Mouse (Mus musculus) macrophage (primary cell): Measurements from ENCODE around the gene Srrm3. TPM values are rescaled to one million over a fixed set of nuclear protein-coding genes. Genes with fewer than 3 reads are reported as not detected.

ENCODE experiments used
- H3K27ac ChIP-seq: fragments of 350-480 bp; formaldehyde crosslinking; 2 replicates; pipeline ENCODE4 v1.9.0; 2021
- H3K36me3 ChIP-seq: fragments of 350-480 bp; formaldehyde crosslinking; 2 replicates; pipeline ENCODE4 v1.9.0; 2021; ENCODE audit errors: inconsistent target
- H3K4me3 ChIP-seq: fragments of 350-480 bp; formaldehyde crosslinking; 2 replicates; pipeline ENCODE4 v1.9.0; 2021; ENCODE audit errors: inconsistent target
- H3K79me2 ChIP-seq: fragments of 350-480 bp; formaldehyde crosslinking; 2 replicates; pipeline ENCODE4 v1.9.0; 2021; ENCODE audit errors: inconsistent target
- WGBS: methylation state at CpG from one replicate; pipeline ENCODE4 v1.1.7; 2026; ENCODE audit warnings: inconsistent platforms; ENCODE audit not compliant: missing documents; 5-methylcytosine and 5-hydroxymethylcytosine counted together
- polyA plus RNA-seq: library from polyadenylated mRNA; stranded (reverse); fragments of 250-400 nt; gene quantifications from 3 replicates; pipeline ENCODE4 v1.2.4, GENCODE M21; 2018; ENCODE audit warnings: inconsistent platforms

Srrm3 gene
- polyA plus RNA-seq, 1 experiment from 2014 or later = not detected

DNA sequence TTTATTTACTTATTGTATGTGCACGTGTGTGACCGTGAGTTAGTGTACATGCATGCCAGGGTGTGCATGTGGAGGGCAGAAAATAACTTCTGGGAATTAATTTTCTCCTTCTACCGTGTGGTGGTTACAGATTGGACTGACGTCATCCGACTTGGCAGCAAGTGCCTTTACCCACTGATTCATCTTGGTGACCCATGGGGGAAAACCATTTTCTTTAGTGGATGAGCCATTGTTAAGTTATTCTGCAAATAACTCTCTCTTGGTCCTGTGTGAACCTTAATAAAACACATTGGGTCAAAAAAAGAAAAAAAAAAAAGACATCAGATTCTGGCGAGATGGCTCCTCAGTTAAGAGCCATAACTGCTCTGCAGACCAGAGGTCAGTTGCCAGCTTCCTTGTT, 35.0 kb downstream of the Srrm3 start:
- Histone ChIP-seq H3K4me3 (no peak overlapping the region), H3K27ac (no peak overlapping the region), H3K36me3 (no peaks in the 10 kb centered on the region), H3K79me2 (no peaks in the 10 kb centered on the region)
- WGBS = 77% methylated on average over 6 of the region's 6 CpGs

DNA sequence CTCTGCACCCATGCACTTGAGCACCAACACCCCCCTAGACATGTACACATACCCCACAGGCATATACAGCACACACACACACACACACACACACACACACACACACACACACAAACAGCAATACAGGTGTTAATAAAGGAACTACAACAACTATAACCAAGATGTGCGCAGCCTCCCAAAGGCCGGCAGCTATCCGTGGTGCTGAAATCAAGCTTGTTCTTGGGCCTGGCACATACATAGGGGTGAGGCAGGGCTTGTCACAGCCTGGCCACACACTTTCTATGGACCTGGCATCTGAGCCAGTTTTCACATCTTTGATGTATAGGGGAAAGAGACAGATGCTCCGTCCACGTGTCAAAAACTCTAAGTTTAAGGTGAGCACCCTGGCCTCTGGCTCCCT, 36.7 kb downstream of the Srrm3 start:
- no peaks in the 10 kb centered on the region for H3K36me3 ChIP-seq
- H3K79me2 ChIP-seq = no peaks in the 10 kb centered on the region
- WGBS = 26% methylated on average over 5 of the region's 5 CpGs
- no peak overlapping the region for H3K4me3 ChIP-seq
- H3K27ac ChIP-seq = no peak overlapping the region

DNA sequence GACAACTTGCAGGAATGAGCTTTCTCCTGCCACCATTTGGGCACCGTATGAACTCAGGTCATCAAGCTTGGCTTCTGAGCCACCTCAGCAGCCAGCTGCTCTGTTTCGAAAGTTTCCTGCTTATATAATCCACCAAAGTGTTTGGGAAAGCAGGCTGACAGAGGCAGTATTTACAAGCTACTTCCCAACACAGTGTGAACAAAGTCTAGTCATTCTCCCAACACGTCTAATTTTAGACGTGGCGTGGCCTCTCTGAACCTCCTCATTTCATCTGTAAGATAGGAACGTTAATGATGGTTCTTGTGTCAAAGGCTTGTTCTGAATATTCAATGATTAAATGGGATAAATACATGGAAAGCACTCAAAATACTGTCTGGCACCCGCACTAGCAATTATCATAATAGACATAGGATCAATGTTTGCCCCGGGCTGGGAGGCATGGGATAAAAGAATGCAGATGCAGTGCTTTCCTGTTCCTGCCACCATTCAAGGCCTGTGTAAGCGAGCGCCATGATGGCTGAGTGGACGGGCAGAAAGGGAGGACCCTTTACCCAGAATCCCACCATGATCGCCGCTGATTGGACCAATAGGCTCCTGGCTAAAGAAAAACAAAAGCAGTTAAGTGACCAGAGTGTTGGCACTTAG, 39.1 kb downstream of the Srrm3 start:
- H3K79me2 ChIP-seq = no peaks in the 10 kb centered on the region
- WGBS = 85% methylated on average over 13 of the region's 13 CpGs
- H3K36me3 ChIP-seq = no peaks in the 10 kb centered on the region
- H3K27ac ChIP-seq = no peak overlapping the region
- H3K4me3 ChIP-seq = no peak overlapping the region

DNA sequence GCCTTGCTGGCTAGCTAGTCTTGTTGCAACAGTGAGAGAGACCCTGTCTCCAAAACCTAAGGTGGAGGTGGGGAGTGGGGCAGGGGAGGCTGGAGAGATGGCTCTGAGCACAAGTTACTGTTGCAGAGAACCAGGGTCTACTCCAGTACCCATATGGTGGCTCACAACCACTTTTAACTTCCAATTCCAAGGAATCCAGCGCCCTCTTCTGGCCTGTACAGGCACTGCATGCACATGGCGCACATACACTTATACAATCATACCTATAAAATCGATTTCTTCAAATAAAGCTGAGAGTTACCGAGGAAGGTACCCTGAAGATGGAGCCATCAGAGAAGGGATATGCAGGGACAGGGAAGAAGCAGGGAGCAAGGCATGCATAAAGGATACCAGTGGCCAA, 40.8 kb downstream of the Srrm3 start:
- 73% methylated on average over 4 of the region's 4 CpGs for WGBS

DNA sequence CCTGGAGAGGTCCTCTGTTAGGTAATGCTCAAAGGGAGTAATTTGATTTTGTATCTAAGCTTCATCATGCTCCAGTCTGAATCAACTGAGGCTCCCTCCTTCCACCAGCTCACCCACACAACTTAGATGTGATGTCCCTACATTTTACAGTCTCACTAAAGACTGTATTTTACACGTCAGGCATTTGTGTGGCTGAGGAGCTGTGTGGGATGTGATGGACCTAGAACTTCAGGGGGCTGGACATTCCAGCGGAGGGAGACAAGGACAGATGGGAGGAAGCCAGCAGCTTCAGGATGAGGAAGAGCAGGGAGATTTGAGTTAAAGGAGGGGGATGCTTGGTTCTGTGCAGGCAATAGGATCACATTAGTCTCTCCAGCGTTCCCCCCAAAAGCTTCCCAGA, 41.2 kb downstream of the Srrm3 start:
- no peaks in the 10 kb centered on the region for H3K36me3 ChIP-seq
- 93% methylated on average over 3 of the region's 3 CpGs for WGBS
- no peak overlapping the region for H3K27ac ChIP-seq
- no peaks in the 10 kb centered on the region for H3K79me2 ChIP-seq
- no peak overlapping the region for H3K4me3 ChIP-seq

More for the DNA sequence above, 40.8 kb downstream of the Srrm3 start:
- Histone ChIP-seq H3K79me2 (no peaks in the 10 kb centered on the region), H3K4me3 (no peak overlapping the region), H3K27ac (no peak overlapping the region), H3K36me3 (no peaks in the 10 kb centered on the region)

DNA sequence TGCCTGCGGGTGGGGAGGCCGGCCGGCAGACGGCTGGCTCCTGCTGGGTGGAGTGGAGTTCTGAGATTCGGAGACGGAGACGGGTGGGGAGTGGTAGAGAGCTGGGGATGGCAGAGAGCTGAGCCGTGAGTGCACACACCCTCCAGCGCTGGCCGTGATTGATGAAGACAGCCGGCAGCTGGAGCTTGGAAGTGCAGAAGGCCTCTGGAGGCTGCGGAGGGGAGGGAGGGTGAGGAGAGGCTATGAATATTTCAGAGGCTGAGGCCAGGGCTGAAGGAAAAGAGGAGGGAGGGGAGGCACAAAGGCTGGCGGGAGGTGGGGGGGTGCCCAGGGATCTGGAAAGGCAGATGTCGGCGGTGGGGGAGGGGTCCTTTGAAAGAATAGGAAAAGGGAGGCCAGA, 44.3 kb downstream of the Srrm3 start:
- no peaks in the 10 kb centered on the region for H3K79me2 ChIP-seq
- WGBS = 6% methylated on average over 15 of the region's 15 CpGs
- H3K4me3 ChIP-seq = no peak overlapping the region
- H3K27ac ChIP-seq = no peak overlapping the region
- no peaks in the 10 kb centered on the region for H3K36me3 ChIP-seq

DNA sequence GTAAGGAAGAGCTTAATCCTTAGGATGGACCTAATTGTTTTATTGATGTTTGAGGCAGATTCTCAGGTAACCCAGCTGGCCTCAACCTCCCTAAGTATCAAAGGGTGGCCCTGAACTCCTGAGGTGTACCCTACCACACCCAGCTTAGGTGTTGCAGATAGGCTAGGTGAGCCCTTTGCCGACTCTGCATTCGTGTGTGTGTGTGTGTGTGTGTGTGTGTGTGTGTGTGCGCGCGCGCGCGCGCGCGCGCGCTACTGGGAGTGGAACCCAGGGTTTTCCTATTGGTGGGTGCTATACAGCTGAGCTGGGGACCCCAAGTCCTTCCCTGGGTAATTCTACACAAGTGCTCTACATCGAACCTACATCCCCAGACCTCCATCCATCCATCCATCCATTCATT, 44.8 kb downstream of the Srrm3 start:
- Histone ChIP-seq H3K36me3 (no peaks in the 10 kb centered on the region), H3K27ac (no peak overlapping the region), H3K79me2 (no peaks in the 10 kb centered on the region), H3K4me3 (no peak overlapping the region)
- 0% methylated on average over 2 of the region's 14 CpGs for WGBS

DNA sequence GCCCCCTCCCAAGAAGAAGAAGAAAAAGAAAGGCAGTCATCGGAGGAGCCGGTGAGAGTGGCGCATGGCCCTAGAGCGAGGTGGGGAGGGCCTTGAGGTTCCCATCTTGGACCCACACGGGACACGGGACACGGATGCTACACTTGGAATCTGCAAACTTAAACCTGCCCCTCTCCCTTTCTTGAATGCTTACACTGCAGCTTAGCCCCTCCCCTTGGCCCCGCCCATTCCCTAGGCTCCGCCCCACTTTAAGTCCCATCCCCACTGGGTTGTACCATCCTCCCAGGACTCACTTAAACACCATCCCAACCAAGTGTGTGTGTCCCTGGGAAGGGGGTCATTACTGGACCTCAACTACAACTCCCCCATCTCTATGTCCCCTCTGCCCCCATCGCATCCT, 45.7 kb downstream of the Srrm3 start:
- WGBS = 6% methylated on average over 10 of the region's 10 CpGs
- no peaks in the 10 kb centered on the region for H3K36me3 ChIP-seq
- H3K27ac ChIP-seq = no peak overlapping the region
- no peak overlapping the region for H3K4me3 ChIP-seq
- H3K79me2 ChIP-seq = no peaks in the 10 kb centered on the region

DNA sequence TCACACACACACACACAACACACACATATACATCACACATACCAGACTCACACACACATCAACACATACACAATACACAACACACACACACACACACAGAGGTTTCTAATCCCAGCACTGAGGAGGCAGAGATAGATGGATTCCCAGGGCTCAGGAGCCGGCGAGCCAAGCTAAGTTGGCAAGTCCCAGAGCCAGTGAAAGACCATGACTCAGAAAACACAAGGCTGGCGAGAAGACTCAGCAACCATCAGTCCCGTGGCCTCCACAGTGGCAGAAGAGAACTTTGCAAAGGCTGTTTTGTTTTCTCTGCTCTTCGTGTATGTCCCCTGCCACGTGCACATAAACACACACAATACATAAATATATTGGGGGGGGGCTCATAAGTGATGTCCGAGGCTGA, 47.0 kb downstream of the Srrm3 start:
- Histone ChIP-seq H3K79me2 (no peaks in the 10 kb centered on the region), H3K4me3 (no peak overlapping the region), H3K36me3 (no peaks in the 10 kb centered on the region), H3K27ac (no peak overlapping the region)
- WGBS = 49% methylated on average over 7 of the region's 7 CpGs

- Histone ChIP-seq H3K79me2 (no peaks in the 10 kb centered on the region), H3K36me3 (no peaks in the 10 kb centered on the region), H3K27ac (no peak overlapping the region), H3K4me3 (no peak overlapping the region)
- WGBS = 0% methylated on average over 2 of the region's 4 CpGs
Measured at GRCm38 (mm10) chr5:135855156-135855555, 48.5 kb downstream of the Srrm3 start.

GRCm38 (mm10) chr5:135866662-135867061, 60.0 kb downstream of the Srrm3 start:
- no peak overlapping the region for H3K4me3 ChIP-seq
- H3K36me3 ChIP-seq = no peaks in the 10 kb centered on the region
- H3K79me2 ChIP-seq = no peaks in the 10 kb centered on the region
- 63% methylated on average over 8 of the region's 8 CpGs for WGBS
- no peak overlapping the region for H3K27ac ChIP-seq

DNA sequence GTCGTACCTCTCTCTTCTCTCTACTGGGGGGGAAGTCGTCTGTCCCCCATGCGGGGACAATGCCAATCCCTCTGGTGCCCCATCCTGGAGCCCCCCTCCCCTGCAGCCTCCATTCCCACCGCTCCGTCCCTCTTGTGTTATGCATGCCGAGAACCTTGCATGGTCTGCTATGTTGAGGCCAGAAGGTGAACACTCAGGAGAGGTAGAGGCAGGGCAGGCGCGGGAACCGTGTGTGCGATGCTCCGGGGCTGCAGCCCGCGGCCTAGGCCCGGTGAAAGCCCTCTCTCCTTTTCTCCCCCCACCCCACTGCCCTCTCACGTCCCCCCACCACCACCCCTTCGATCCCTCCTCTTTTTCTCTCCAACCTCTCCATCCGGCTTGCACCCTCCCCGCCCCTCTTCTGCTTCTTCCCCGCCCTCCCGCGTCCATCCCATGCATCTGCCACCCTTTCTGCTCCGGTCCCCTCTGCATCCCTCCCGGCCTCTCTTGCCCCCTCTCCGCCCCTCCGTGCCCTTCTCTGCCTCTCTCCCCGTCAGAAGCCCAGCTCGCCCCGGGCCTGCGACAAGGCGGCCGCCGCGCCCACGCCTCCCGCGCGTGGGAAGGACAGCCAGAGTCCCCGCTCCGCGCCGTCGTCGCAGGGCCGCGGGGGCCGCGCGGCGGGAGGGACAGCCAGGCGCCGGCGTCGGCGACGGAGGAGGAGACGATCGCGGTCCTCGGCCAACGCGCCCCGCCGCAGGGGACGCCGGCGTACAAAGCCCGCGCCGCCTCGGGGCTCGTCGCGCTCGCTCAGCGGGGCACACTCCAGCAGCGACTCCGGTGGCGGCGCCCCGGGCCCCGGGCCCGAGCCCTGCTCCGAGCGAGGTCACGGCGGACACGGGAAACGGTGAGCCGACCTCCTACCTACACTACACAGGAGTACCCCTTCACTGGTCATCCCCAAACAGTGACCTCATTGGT, 61.2 kb downstream of the Srrm3 start:
- H3K27ac ChIP-seq = no peak overlapping the region
- 5% methylated on average over 55 of the region's 89 CpGs for WGBS
- H3K36me3 ChIP-seq = no peaks in the 10 kb centered on the region
- H3K79me2 ChIP-seq = no peaks in the 10 kb centered on the region
- no peak overlapping the region for H3K4me3 ChIP-seq

- no peaks in the 10 kb centered on the region for H3K79me2 ChIP-seq
- 15% methylated on average over 19 of the region's 27 CpGs for WGBS
- no peak overlapping the region for H3K27ac ChIP-seq
- H3K36me3 ChIP-seq = no peaks in the 10 kb centered on the region
- no peak overlapping the region for H3K4me3 ChIP-seq
Measured at GRCm38 (mm10) chr5:135868653-135869052, 62.0 kb downstream of the Srrm3 start.

DNA sequence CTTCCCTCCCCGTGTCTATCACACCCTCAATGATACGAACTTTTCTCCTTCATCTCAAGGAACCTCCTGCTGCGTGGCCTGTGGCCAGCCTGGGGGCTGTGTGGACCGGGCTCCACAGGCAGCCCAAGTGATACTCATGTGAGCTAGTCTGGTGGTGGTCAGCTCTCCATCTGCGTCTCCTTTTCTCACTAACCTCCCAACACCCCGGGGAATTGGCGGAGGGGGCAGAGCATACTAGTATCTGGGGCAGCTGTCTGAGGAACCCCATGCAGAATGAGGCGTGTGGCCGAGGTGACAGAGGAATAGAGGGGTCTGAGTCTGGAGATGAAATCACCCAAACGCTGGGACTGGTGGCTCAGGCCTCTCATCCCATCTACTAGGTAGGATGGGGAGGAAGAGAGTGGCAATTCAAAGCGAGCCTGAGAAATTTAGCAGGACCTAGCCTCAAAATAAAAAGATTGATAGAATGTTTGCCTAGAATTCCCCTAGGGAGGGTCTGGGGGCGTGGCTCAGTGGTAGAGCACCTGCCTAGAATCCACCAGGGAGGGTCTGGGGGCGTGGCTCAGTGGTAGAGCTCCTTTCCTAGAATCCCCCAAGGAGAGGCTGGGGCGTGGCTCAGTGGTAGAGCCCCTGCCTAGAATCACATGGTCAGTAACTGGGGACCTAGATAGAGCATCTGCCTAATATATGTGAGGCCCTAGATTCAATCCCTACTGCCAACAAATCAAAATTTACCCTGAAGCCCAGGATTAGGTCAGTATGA, 63.2 kb downstream of the Srrm3 start:
- no peaks in the 10 kb centered on the region for H3K36me3 ChIP-seq
- H3K27ac ChIP-seq = no peak overlapping the region
- WGBS = 73% methylated on average over 14 of the region's 14 CpGs
- no peaks in the 10 kb centered on the region for H3K79me2 ChIP-seq
- no peak overlapping the region for H3K4me3 ChIP-seq

- WGBS = 19% methylated on average over 5 of the region's 5 CpGs
- H3K36me3 ChIP-seq = no peaks in the 10 kb centered on the region
- H3K4me3 ChIP-seq = no peak overlapping the region
- no peaks in the 10 kb centered on the region for H3K79me2 ChIP-seq
- H3K27ac ChIP-seq = no peak overlapping the region
Measured at GRCm38 (mm10) chr5:135870505-135870904, 63.8 kb downstream of the Srrm3 start.
